Mouse (Mus musculus) liver, adult 2 months (tissue): ENCODE measurements around the gene Car6. TPM values are rescaled to one million over a fixed set of nuclear protein-coding genes. Genes with fewer than 3 reads are reported as not detected.

ENCODE experiments used
- DNase-seq: peaks from one replicate; pipeline ENCODE4 v3.0.0-alpha.2; 2011; ENCODE audit warnings: low read depth, low spot score; ENCODE audit errors: extremely low read depth
- H3K27ac ChIP-seq: fragments of 200-500 bp; replicated peaks from 2 replicates; pipeline ENCODE4 v1.5.1; 2012; ENCODE audit warnings: low read depth, mild to moderate bottlenecking, control low read depth, inconsistent platforms, low read length; ENCODE audit not compliant: insufficient read depth
- H3K27me3 ChIP-seq: fragments of 200-500 bp; 2 replicates; pipeline ENCODE4 v1.6.1; 2012; ENCODE audit warnings: mild to moderate bottlenecking, moderate library complexity, low read length, inconsistent platforms; ENCODE audit not compliant: control insufficient read depth, insufficient read depth
- H3K36me3 ChIP-seq: fragments of 200-500 bp; 2 replicates; pipeline ENCODE4 v1.6.1; 2012; ENCODE audit warnings: low read length, inconsistent platforms; ENCODE audit not compliant: control insufficient read depth, insufficient read depth
- H3K4me1 ChIP-seq: fragments of 200-500 bp; 2 replicates; pipeline ENCODE4 v1.6.1; 2011; ENCODE audit warnings: low read length; ENCODE audit not compliant: control insufficient read depth, insufficient read depth
- H3K4me3 ChIP-seq: fragments of 200-500 bp; 2 replicates; pipeline ENCODE4 v1.5.1; 2011; ENCODE audit warnings: low read depth, mild to moderate bottlenecking, control low read depth, low read length, moderate library complexity; ENCODE audit not compliant: insufficient read depth
- H3K79me2 ChIP-seq: fragments of 200-500 bp; 2 replicates; pipeline ENCODE4 v1.6.1; 2012; ENCODE audit warnings: inconsistent platforms, mild to moderate bottlenecking, low read length, moderate library complexity; ENCODE audit not compliant: control insufficient read depth, insufficient read depth
- H3K9ac ChIP-seq: fragments of 200-500 bp; 2 replicates; pipeline ENCODE4 v1.6.1; 2012; ENCODE audit warnings: low read depth, mild to moderate bottlenecking, control low read depth, inconsistent platforms, low read length
- CTCF ChIP-seq: fragments of 200-500 bp; IDR thresholded peaks from 2 replicates; pipeline ENCODE4 v1.5.1; 2011; ENCODE audit warnings: low read depth, low read length, control low read depth
- POLR2A ChIP-seq: fragments of 200-500 bp; IDR thresholded peaks from 2 replicates; pipeline ENCODE4 v1.6.1; 2011; ENCODE audit warnings: low read length, control low read depth; ENCODE audit not compliant: insufficient read depth; ENCODE audit errors: extremely low read depth
- WGBS: fragments of 180-500 bp; shearing (Covaris S2); methylation state at CpG from one replicate; pipeline ENCODE4 v1.1.7; 2018; 5-methylcytosine and 5-hydroxymethylcytosine counted together
- polyA plus RNA-seq: library from polyadenylated mRNA; depleted of rRNA; stranded (reverse); fragments of >200 nt; gene quantifications from 2 replicates; pipeline ENCODE4 v1.2.3, GENCODE M21; 2012; rRNA removed
- total RNA-seq: library from RNA; depleted of rRNA; stranded (reverse); fragments of >200 nt; gene quantifications from 2 replicates; pipeline ENCODE4 v1.2.3, GENCODE M21; 2014; rRNA removed

Gene Car6
- total and polyA plus RNA-seq, 2 experiments = not detected

DNA sequence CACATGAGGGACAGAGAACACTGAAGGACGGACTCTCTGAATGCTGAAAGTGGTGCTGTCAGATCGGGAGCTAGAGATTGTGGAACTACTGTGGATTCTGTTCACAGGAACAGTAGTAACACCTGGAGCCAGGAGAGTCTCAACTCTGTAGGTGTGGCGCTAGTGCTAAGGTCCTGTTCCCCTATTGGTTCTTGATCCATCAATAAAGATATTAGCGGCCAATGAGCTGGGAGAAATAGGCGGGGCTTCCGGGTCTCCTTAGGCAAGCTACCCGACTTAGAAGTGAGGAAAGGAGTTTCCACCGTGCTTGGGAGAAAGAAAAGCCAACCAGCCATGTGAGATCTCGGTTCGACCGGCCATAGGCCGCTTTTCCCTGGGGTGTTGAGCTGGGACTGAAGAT is 56.9 kb downstream of the Car6 start:
- H3K27ac ChIP-seq = no peak overlapping the region
- H3K79me2 ChIP-seq = no peaks in the 10 kb centered on the region
- no peak for TF ChIP-seq CTCF
- TF ChIP-seq POLR2A = no peak
- H3K9ac ChIP-seq = no peak overlapping the region
- no peak for DNase-seq
- 49% methylated on average over 12 of the region's 12 CpGs for WGBS
- H3K36me3 ChIP-seq = no peaks in the 10 kb centered on the region
- no peaks in the 10 kb centered on the region; the same call in 1 of the 2 replicates for H3K4me1 ChIP-seq
- H3K27me3 ChIP-seq = no peaks in the 10 kb centered on the region
- H3K4me3 ChIP-seq = no peak overlapping the region

DNA sequence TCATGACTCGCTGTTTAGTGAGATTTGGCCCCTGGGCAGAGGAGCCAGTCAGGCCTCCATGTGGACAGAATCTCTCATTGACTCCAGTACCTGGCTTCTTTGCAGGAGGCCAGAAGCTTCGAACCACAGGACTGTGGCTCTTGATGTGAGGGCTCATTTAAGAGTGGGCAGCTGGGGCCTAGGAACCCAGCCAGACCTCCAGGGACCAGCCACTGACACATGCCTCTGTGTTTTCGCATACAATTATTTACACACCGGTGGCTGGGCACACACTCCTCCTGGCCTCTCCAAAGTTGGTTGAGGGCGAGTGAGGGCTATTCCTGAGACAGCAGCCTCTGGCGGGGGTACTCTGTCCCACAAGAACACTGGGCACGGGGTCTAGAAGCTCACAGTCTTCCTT is 60.8 kb downstream of the Car6 start:
- no peaks in the 10 kb centered on the region for H3K27me3 ChIP-seq
- no peak overlapping the region for H3K9ac ChIP-seq
- DNase-seq = no peak
- no peaks in the 10 kb centered on the region for H3K36me3 ChIP-seq
- H3K4me1 ChIP-seq = peaks cover 3% of the 10 kb centered on the region; the same call in 1 of the 2 replicates
- H3K79me2 ChIP-seq = no peaks in the 10 kb centered on the region
- no peak for TF ChIP-seq POLR2A
- no peak for TF ChIP-seq CTCF
- H3K27ac ChIP-seq = no peak overlapping the region
- no peak overlapping the region for H3K4me3 ChIP-seq
- WGBS = 87% methylated on average over 7 of the region's 7 CpGs

DNA sequence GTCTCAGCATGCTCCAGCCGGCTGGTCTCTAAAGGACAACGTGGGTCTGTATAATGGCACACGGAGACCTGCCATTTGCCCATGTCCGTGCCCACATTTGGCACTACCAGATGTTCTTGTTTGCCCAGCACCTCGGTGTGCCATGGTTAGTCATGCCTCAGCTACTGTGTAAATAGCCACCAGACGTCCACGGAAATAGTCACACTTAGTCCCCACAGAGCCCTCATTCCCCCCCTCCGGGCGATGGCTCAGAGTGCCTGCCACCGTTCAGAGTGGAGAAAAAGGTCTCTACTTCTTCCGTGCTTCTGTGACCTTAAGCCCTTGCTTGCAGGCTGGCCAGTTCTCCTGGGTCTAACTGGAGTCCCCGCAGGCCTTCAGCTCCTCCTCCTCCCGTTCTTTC is 62.0 kb downstream of the Car6 start:
- Histone ChIP-seq H3K27me3 (no peaks in the 10 kb centered on the region), H3K79me2 (no peaks in the 10 kb centered on the region), H3K4me1 (peaks cover 3% of the 10 kb centered on the region; the same call in 1 of the 2 replicates), H3K9ac (no peak overlapping the region), H3K4me3 (no peak overlapping the region), H3K36me3 (no peaks in the 10 kb centered on the region), H3K27ac (no peak overlapping the region)
- WGBS = 73% methylated on average over 13 of the region's 13 CpGs
- no peak for TF ChIP-seq CTCF
- TF ChIP-seq POLR2A = no peak
- DNase-seq = no peak

- H3K36me3 ChIP-seq = no peaks in the 10 kb centered on the region
- WGBS = 31% methylated on average over 9 of the region's 9 CpGs
- H3K27me3 ChIP-seq = no peaks in the 10 kb centered on the region
- no peaks in the 10 kb centered on the region for H3K79me2 ChIP-seq
- no peak overlapping the region for H3K4me3 ChIP-seq
- peak; percentile 56 for DNase-seq
- H3K9ac ChIP-seq = no peak overlapping the region
- no peak overlapping the region for H3K27ac ChIP-seq
- no peak for TF ChIP-seq CTCF
- TF ChIP-seq POLR2A = no peak
- H3K4me1 ChIP-seq = peaks cover 5% of the 10 kb centered on the region; the same call in 1 of the 2 replicates
These were observed 63.0 kb downstream of the Car6 start for GRCm38 (mm10) chr4:150138084-150138543.

DNA sequence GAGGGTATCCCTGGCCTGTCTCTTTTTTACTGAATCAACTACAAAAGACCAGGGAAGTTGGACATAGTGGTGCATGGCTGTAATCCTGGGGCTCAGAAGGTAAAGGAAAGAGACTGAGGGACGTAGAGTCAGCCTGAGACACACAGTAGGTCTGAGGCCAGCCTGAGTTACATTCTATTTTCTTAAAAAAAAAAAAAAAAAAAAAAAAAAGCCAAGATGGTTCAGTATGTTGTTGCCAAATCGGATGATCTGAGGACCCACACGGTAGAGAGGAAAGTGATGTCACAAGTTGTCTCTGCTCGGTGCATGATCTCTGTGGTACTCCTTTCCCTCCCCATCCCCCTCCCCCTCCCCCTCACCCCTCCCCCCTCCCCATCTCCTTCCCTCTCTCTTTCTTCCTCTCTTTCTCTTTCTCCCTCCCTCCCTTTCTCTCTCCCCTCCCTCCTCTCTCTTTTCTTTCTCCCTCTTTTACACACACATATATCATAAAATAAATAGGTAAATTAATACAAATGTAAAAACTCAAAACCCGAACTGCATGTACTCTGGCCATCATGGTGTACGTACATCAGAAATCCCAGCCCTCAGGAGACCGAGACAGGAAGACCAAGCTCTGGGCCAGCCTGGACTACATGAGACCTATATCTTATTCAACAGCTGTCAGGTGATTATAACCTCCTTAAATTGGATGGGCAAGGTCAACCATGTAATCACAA is 63.6 kb downstream of the Car6 start:
- Histone ChIP-seq H3K4me1 (peaks cover 5% of the 10 kb centered on the region; the same call in 1 of the 2 replicates), H3K36me3 (no peaks in the 10 kb centered on the region), H3K4me3 (no peak overlapping the region), H3K79me2 (no peaks in the 10 kb centered on the region), H3K27ac (no peak overlapping the region), H3K9ac (no peak overlapping the region), H3K27me3 (no peaks in the 10 kb centered on the region)
- 87% methylated on average over 7 of the region's 7 CpGs for WGBS
- no peak for TF ChIP-seq POLR2A
- TF ChIP-seq CTCF = no peak
- no peak for DNase-seq

Other genes starting within 250 kb of the Car6 start
- 0.54 and 0.92 TPM in 2 replicates for gene Spsb1, start 246.3 kb downstream of the Car6 start, total RNA-seq
- gene Spsb1, start 246.3 kb downstream of the Car6 start, polyA plus RNA-seq = 0.91 and 1.3 TPM in 2 replicates
- gene H6pd, start 192.3 kb downstream of the Car6 start, total RNA-seq = 121 and 187 TPM in 2 replicates
- 183 and 205 TPM in 2 replicates for gene H6pd, start 192.3 kb downstream of the Car6 start, polyA plus RNA-seq
- 1.6 and 2.0 TPM in 2 replicates for gene Gpr157, start 114.0 kb downstream of the Car6 start, total RNA-seq
- gene Gpr157, start 114.0 kb downstream of the Car6 start, polyA plus RNA-seq = 1.4 and 2.0 TPM in 2 replicates
- gene Slc2a5, start 82.0 kb downstream of the Car6 start, total RNA-seq = 7.8 and 8.0 TPM in 2 replicates
- 2.9 and 3.3 TPM in 2 replicates for gene Slc2a5, start 82.0 kb downstream of the Car6 start, polyA plus RNA-seq
- not detected in 2 replicates for gene Slc2a7, start 52.4 kb downstream of the Car6 start, total RNA-seq
- gene Slc2a7, start 52.4 kb downstream of the Car6 start, polyA plus RNA-seq = not detected in 2 replicates
- gene Eno1, start 35.4 kb upstream of the Car6 start, total RNA-seq = 386 and 392 TPM in 2 replicates
- 283 and 350 TPM in 2 replicates for gene Eno1, start 35.4 kb upstream of the Car6 start, polyA plus RNA-seq
- 10.0 and 10.7 TPM in 2 replicates for gene Rere, start 80.3 kb upstream of the Car6 start, total RNA-seq
- gene Rere, start 80.3 kb upstream of the Car6 start, polyA plus RNA-seq = 5.8 and 8.8 TPM in 2 replicates